Mouse (Mus musculus) megakaryocyte progenitor cell, adult 5-6 weeks (primary cell): ENCODE results near the gene Gm20388. TPM values are rescaled to one million over a fixed set of nuclear protein-coding genes. Genes with fewer than 3 reads are reported as not detected.
A peak's percentile ranks its signal among the peaks of the same experiment; 100 is the strongest.

Experiments used
- ATAC-seq: replicated peaks from 2 replicates; pipeline ENCODE4 v1.8.0; 2016; ENCODE audit warnings: mild to moderate bottlenecking, moderate TSS enrichment, inconsistent platforms; ENCODE audit not compliant: poor library complexity
- total RNA-seq, 2 experiments: library from RNA; stranded (forward) in 1 of 2; stranded (reverse) in 1 of 2; fragments of 157-497, 149-512 nt in 1 of 2; fragments of 200-1000 nt in 1 of 2; gene quantifications; 2 replicates each; pipeline versions ENCODE4 v1.2.3 to v1.2.4; 2015 to 2017

Gene Gm20388
- total RNA-seq, 2 experiments from 2014 or later = 18.6 TPM; not detected in 1

GRCm38 (mm10) chr8:120216855-120217830, 306.5 kb downstream of the Gm20388 start:
- ATAC-seq = peak; percentile 77

- no peak for ATAC-seq
These were observed 311.9 kb downstream of the Gm20388 start for GRCm38 (mm10) chr8:120222548-120222947.

- ATAC-seq = peak; percentile 35; the same call in 1 of the 2 replicates
These were observed 314.1 kb downstream of the Gm20388 start for GRCm38 (mm10) chr8:120224521-120225420.

- ATAC-seq = peak; percentile 30
These were observed 314.9 kb downstream of the Gm20388 start for GRCm38 (mm10) chr8:120225421-120226151.

- ATAC-seq = no peak
These were observed 316.3 kb downstream of the Gm20388 start for GRCm38 (mm10) chr8:120226700-120227577.

GRCm38 (mm10) chr8:120227578-120227876, 316.9 kb downstream of the Gm20388 start:
- ATAC-seq = no peak

- peak; percentile 72 for ATAC-seq
These were observed 317.4 kb downstream of the Gm20388 start, which contains the start of gene Gse1 for GRCm38 (mm10) chr8:120227891-120228591. Gene Gse1, plus strand, starts transcription at chr8:120228456.

- ATAC-seq = no peak
These were observed 318.3 kb downstream of the Gm20388 start for GRCm38 (mm10) chr8:120228781-120229573.

GRCm38 (mm10) chr8:120229574-120229916, 318.9 kb downstream of the Gm20388 start:
- ATAC-seq = no peak

- ATAC-seq = no peak
These were observed 319.4 kb downstream of the Gm20388 start for GRCm38 (mm10) chr8:120230081-120230480.

- peak; percentile 42 for ATAC-seq
These were observed 320.3 kb downstream of the Gm20388 start for GRCm38 (mm10) chr8:120230715-120231614.

- no peak for ATAC-seq
These were observed 321.2 kb downstream of the Gm20388 start for GRCm38 (mm10) chr8:120231870-120232269.

GRCm38 (mm10) chr8:120232398-120232797, 321.8 kb downstream of the Gm20388 start:
- no peak for ATAC-seq

- ATAC-seq = no peak
These were observed 322.3 kb downstream of the Gm20388 start for GRCm38 (mm10) chr8:120232913-120233312.

- ATAC-seq = no peak
These were observed 323.8 kb downstream of the Gm20388 start for GRCm38 (mm10) chr8:120234457-120234856.

- no peak for ATAC-seq
These were observed 324.2 kb downstream of the Gm20388 start for GRCm38 (mm10) chr8:120234866-120235265.

GRCm38 (mm10) chr8:120243222-120243621, 332.6 kb downstream of the Gm20388 start:
- ATAC-seq = no peak
